Mouse (Mus musculus) embryonic facial prominence, embryonic 13.5 days (tissue): Measurements from ENCODE around the gene Ifi27l2a. TPM values are rescaled to one million over a fixed set of nuclear protein-coding genes. Genes with fewer than 3 reads are reported as not detected.
"Not testable (repeated sequence)": the region's sequence is repeated elsewhere in the genome, so short reads cannot be mapped to it uniquely, and the experiment has no call there.

Experiments used
- ATAC-seq: fragments of 200-750 bp; cut with Nextera tagmentation; 2 replicates; pipeline ENCODE4 v1.8.0; 2017; ENCODE audit warnings: low read depth; ENCODE audit not compliant: insufficient number of reproducible peaks, insufficient read depth, low FRiP score, low TSS enrichment
- H3K27ac ChIP-seq: fragments of 300-500 bp; sonication (generic); 2 replicates; pipeline ENCODE4 v1.5.1; 2015; ENCODE audit warnings: moderate library complexity, mild to moderate bottlenecking, inconsistent platforms
- H3K27me3 ChIP-seq: fragments of 300-500 bp; sonication (generic); 2 replicates; pipeline ENCODE4 v1.6.1; 2015; ENCODE audit warnings: mild to moderate bottlenecking, inconsistent platforms
- H3K36me3 ChIP-seq: fragments of 300-500 bp; sonication (generic); 2 replicates; pipeline ENCODE4 v1.6.1; 2015; ENCODE audit warnings: mild to moderate bottlenecking, inconsistent platforms
- H3K4me1 ChIP-seq: fragments of 300-500 bp; sonication (generic); 2 replicates; pipeline ENCODE4 v1.6.1; 2015; ENCODE audit warnings: inconsistent platforms
- H3K4me2 ChIP-seq: fragments of 300-500 bp; sonication (generic); 2 replicates; pipeline ENCODE4 v1.6.1; 2015; ENCODE audit warnings: moderate library complexity, mild to moderate bottlenecking, inconsistent platforms
- H3K4me3 ChIP-seq: fragments of 300-500 bp; sonication (generic); 2 replicates; pipeline ENCODE4 v1.5.1; 2015; ENCODE audit warnings: mild to moderate bottlenecking, inconsistent platforms
- H3K9ac ChIP-seq: fragments of 300-500 bp; sonication (generic); 2 replicates; pipeline ENCODE4 v1.6.1; 2015; ENCODE audit warnings: mild to moderate bottlenecking, inconsistent platforms
- H3K9me3 ChIP-seq: fragments of 300-500 bp; sonication (generic); 2 replicates; pipeline ENCODE4 v1.6.1; 2016; ENCODE audit warnings: inconsistent platforms
- WGBS: fragments of 180-500 bp; shearing (Covaris S2); methylation state at CpG from one replicate; pipeline ENCODE4 v1.1.7; 2015; ENCODE audit warnings: mixed read lengths; 5-methylcytosine and 5-hydroxymethylcytosine counted together
- polyA plus RNA-seq: library from polyadenylated mRNA; unstranded; fragments of >200 nt; fragmentation: Nextera tagmentation; extraction: Ambion mirVana; gene quantifications from 2 replicates; pipeline ENCODE4 v1.2.1, GENCODE M21; 2015

The Ifi27l2a gene
- 5.1 and 6.1 TPM in 2 replicates for polyA plus RNA-seq

DNA sequence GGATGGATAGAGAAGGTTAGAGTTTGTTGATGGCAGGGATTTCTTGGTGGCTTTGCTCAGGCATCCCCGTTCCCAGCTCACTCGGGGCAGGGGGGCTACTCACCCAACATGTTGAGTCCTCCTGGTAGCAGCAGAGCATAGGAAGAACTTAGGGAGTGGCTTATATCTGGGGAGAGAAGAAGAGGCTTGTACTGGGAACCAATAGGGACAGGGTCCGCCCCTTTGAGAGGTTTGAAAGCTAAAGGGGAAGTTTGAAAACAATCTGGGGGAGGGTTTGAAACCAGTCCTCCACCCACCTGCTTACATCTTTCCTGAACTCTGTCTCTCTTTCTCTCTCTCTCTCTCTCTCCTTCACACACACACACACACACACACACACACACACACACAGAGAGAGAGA lies at the start of gene Ifi27l2a:
Ifi27l2a (minus strand) TSS at position 157 of the 400 bp plus-strand sequence.
- no peak for ATAC-seq
- Histone ChIP-seq H3K27ac (no peak within 1 kb of the TSS), H3K9me3 (no peaks in the 10 kb centered on the region), H3K9ac (no peak within 1 kb of the TSS), H3K4me3 (no peak within 1 kb of the TSS), H3K4me2 (no peak within 1 kb of the TSS), H3K4me1 (no peaks in the 10 kb centered on the region), H3K36me3 (no peaks in the 10 kb centered on the region), H3K27me3 (no peaks in the 10 kb centered on the region)
- WGBS, result 44% methylated on average over 3 of the region's 3 CpGs

DNA sequence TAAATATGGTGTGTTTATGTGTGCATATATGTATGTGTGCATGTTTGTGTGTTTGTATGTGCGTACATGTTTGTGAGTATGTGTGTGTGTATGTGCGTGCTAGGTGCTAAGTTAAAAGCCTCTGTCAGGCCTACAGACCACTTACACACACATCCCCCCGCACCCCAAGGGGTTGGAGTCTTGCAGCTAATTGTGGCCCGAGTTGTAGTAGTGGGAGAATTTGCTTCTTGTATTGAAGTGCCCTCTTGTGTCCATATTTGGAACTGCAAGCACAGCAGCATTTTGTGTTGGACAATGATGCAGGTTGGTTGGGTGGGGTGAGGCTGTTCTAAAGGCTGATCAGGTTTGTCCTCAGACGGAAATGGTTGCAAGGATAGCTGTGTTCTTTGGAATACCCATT lies 49.3 kb upstream of the Ifi27l2a start:
- H3K4me1 ChIP-seq, result 0 out of 2 replicates have a peak, but pooled peaks cover 4% of the 10 kb centered on the region
- no peak overlapping the region for H3K27ac ChIP-seq
- WGBS, result 39% methylated on average over 5 of the region's 5 CpGs
- no peak overlapping the region for H3K4me2 ChIP-seq
- no peaks in the 10 kb centered on the region for H3K27me3 ChIP-seq
- H3K9me3 ChIP-seq, result no peaks in the 10 kb centered on the region
- H3K4me3 ChIP-seq, result no peak overlapping the region
- no peaks in the 10 kb centered on the region for H3K36me3 ChIP-seq
- ATAC-seq, result no peak
- H3K9ac ChIP-seq, result no peak overlapping the region

DNA sequence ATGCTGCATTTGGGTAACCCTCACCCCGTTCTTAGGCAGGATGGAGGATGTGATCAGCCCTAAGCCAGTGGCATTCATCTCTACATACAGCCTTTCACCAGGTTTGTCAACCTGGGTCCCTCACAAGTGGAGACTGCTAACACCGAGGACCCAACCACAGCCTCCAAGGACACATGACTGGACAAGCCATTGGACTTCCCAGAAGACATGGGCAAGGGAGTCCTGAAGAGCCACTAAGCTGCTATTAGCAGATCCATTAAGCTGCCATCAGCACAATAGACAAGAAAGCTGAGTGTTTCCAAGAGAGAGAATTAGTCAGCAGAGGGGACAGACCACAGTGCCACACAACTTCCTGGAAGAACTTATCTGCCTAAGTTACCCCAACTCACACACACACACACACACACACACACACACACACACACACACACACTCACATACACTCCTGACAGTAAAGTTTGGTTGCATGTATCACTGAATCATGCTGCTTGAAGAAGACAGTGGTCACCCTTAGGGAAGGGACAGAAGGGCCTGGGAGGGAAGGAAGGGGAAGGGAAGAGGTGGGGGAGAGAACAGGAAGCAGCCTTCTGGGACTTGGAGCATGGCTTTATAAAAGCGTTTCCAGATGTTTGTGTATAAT lies 47.7 kb upstream of the Ifi27l2a start:
- H3K9me3 ChIP-seq, result no peaks in the 10 kb centered on the region
- H3K27me3 ChIP-seq, result no peaks in the 10 kb centered on the region
- ATAC-seq, result no peak
- no peak overlapping the region for H3K4me3 ChIP-seq
- H3K36me3 ChIP-seq, result no peaks in the 10 kb centered on the region
- no peak overlapping the region for H3K27ac ChIP-seq
- 0 out of 2 replicates have a peak, but pooled peaks cover 4% of the 10 kb centered on the region for H3K4me1 ChIP-seq
- H3K4me2 ChIP-seq, result no peak overlapping the region
- WGBS, result 62% methylated on average over 3 of the region's 3 CpGs
- no peak overlapping the region for H3K9ac ChIP-seq

DNA sequence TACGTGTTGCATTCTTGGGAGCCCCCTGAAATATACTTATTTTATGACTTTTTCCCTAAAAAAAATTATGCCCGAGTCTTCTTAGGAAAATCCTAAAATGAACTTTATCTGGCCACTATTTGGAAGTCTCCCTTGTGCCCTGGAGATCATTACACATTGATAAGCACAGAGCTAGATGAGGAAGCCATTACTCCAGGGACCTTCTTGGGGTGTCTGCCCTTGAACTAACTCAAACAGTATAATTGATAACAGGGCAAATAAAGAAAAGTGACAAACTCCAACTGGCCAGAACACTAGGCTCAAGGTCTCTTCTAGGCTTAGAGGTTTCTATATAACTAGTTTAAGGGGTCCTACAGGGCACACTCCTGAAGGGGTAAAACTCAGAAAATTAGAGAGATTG lies 44.3 kb upstream of the Ifi27l2a start:
- Histone ChIP-seq H3K9ac (no peak overlapping the region), H3K27me3 (no peaks in the 10 kb centered on the region), H3K4me3 (no peak overlapping the region), H3K4me2 (no peak overlapping the region), H3K36me3 (no peaks in the 10 kb centered on the region), H3K4me1 (0 out of 2 replicates have a peak, but pooled peaks cover 4% of the 10 kb centered on the region), H3K27ac (no peak overlapping the region), H3K9me3 (no peaks in the 10 kb centered on the region)
- 72% methylated on average over 2 of the region's 2 CpGs for WGBS
- no peak for ATAC-seq

DNA sequence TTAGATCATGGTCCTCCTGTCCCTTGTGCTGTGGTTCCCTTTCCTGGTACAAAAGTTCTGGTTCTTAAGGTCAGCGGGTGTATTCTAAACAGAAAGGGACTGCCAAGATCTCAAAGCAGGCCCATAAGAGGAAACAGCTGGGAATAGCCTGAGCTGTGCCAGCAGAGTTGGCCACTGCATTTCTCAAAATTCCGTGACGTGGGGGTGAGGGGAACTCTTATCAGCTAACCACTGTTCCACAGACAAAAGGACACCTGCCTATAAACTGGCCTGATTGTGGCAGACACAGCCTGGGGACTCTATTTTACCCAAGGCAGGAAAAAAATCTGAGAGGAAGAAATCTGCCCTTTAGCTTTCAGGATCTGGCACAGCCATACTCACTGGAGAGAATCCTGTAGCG lies 43.8 kb upstream of the Ifi27l2a start:
- no peak overlapping the region for H3K4me2 ChIP-seq
- no peaks in the 10 kb centered on the region for H3K9me3 ChIP-seq
- ATAC-seq, result no peak
- H3K27me3 ChIP-seq, result no peaks in the 10 kb centered on the region
- no peak overlapping the region for H3K9ac ChIP-seq
- WGBS, result 67% methylated on average over 4 of the region's 4 CpGs
- 0 out of 2 replicates have a peak, but pooled peaks cover 4% of the 10 kb centered on the region for H3K4me1 ChIP-seq
- H3K27ac ChIP-seq, result no peak overlapping the region
- H3K4me3 ChIP-seq, result no peak overlapping the region
- H3K36me3 ChIP-seq, result no peaks in the 10 kb centered on the region

DNA sequence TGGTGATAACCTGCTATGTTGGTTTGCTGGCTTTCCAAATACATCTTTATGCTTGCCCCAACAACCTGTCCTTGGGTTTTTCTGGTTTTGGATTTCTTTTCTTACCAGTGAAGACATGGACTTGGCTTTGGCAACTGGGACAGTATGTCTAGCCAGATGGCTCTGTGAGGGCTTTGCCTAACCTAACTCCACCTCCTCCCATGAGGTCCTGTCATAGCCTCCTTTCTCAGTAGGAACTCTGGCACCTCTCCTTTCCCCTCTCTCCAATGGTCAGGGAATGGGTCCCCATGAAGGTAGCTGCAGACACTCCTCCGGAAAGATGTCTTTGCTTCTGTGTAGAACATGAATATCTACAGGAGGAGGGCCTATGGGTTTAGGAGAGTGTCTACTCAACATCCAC lies 43.2 kb upstream of the Ifi27l2a start:
- H3K36me3 ChIP-seq, result no peaks in the 10 kb centered on the region
- ATAC-seq, result no peak
- no peak overlapping the region for H3K27ac ChIP-seq
- no peak overlapping the region for H3K4me2 ChIP-seq
- H3K27me3 ChIP-seq, result no peaks in the 10 kb centered on the region
- WGBS, result 96% methylated on average over 1 of the region's 1 CpGs
- H3K9me3 ChIP-seq, result no peaks in the 10 kb centered on the region
- H3K4me1 ChIP-seq, result 0 out of 2 replicates have a peak, but pooled peaks cover 4% of the 10 kb centered on the region
- H3K9ac ChIP-seq, result no peak overlapping the region
- H3K4me3 ChIP-seq, result no peak overlapping the region

DNA sequence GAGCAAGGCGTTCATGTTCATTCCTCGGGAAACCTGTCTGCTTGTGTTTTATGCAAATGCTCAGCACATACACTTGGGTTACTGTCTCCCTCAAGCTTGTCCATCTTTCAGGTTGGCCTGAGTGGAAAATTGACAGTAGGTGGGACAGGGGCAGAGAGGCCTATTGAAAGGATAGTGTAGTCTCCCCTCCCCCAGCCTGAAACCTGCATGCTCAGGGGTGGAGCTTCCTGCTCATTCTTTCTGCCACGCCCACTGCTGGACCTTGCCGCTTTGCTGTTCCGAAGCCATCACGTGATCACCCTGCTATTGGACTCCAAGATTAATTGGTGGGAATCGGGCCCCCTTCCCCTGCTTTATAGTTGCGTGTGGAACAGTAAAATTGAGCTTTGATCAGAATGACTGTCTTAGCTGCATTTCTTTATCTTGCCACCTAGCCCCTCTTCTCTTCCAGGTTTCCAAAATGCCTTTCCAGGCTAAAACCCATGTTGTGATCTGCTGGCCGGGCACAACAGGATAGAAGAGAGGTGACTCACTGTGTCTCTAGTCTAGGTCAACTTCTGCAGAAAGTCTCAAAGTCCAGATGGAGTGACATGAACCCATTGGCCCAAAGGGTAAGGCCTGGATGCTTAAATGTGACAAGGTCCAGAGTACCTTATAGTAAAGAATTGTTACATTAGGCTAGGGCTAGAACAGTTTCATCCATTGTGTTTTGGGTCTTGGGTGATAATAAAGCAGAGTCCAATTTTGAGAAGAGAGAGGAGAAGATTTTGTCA lies 40.9 kb upstream of the Ifi27l2a start:
- not testable (repeated sequence) for H3K9ac ChIP-seq, H3K4me1 ChIP-seq, H3K4me2 ChIP-seq, H3K27ac ChIP-seq, H3K36me3 ChIP-seq, H3K4me3 ChIP-seq, H3K9me3 ChIP-seq, H3K27me3 ChIP-seq, ATAC-seq
- 63% methylated on average over 9 of the region's 9 CpGs for WGBS

DNA sequence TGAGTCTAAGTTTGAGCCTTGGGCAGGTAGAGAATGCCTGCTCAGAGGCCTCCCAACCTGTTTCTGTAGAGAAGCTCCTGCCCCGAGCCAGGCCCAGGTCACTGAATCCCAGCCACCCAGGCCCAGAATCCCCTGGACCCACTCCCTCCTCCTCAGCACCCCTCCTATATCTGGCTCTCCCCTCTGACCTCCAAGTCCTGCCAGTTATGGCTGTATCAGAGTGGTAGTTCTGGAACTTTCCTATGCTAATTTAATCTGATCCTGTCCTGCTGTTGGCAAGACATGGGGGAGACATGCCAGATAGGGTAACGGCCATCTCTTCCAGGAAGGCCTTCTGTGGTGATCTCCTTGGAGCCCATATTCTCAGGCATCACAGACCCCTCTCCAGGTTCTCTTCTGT lies 39.3 kb upstream of the Ifi27l2a start:
- Histone ChIP-seq H3K36me3 (no peaks in the 10 kb centered on the region), H3K4me2 (no peak overlapping the region), H3K27me3 (no peaks in the 10 kb centered on the region), H3K4me1 (no peaks in the 10 kb centered on the region), H3K4me3 (no peak overlapping the region), H3K9me3 (no peaks in the 10 kb centered on the region), H3K27ac (no peak overlapping the region), H3K9ac (no peak overlapping the region)
- ATAC-seq, result no peak
- WGBS, result 75% methylated on average over 2 of the region's 2 CpGs

DNA sequence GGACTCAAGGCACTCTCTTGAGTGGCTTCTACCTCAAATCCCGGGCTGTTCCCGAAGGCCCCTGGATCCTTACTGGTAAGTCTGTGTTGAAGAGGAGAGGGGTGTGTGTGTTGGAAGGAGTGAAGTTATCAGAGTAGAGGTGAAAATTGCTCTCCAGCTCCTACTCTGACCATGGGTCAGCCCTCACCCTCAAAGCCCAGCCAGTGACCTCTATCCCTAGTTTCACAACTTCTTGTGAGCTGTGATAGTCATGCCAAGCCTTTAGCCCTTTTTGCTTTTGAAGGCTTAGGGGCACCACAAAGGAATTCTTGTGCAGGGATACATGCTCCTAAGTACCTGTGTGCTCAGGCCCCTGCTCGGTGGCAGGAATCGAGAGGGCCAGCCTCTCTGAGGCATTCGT lies 38.2 kb upstream of the Ifi27l2a start:
- no peaks in the 10 kb centered on the region for H3K36me3 ChIP-seq
- H3K4me1 ChIP-seq, result no peaks in the 10 kb centered on the region
- H3K9ac ChIP-seq, result no peak overlapping the region
- H3K27ac ChIP-seq, result no peak overlapping the region
- H3K27me3 ChIP-seq, result no peaks in the 10 kb centered on the region
- H3K4me3 ChIP-seq, result no peak overlapping the region
- WGBS, result 77% methylated on average over 5 of the region's 5 CpGs
- no peaks in the 10 kb centered on the region for H3K9me3 ChIP-seq
- ATAC-seq, result no peak
- H3K4me2 ChIP-seq, result no peak overlapping the region

DNA sequence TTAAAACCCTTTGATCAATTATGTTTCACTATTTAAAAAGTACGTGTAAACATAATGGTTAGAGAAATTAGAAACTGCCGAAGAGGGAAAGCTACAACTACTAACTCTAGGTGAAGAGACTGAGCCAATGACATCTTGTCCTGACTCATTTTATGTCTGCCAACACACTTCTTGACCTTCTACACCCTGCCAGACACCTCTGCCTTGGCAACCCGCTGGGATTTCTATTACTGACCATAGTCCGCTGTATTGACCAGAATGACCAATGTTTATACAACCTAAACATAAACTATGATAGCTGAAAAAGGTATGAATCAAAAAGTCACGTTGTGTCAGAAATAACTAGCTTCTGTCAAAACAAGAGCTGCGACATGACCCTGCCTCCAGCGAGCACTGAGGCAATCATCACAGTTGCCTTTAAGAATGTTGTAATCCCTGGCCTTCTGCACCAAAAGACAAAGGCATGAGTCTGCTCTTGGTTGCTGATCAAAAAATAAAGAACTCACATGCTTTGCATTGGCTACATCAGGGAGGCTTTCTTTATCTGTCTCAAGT lies 34.1 kb upstream of the Ifi27l2a start:
- no peaks in the 10 kb centered on the region for H3K4me1 ChIP-seq
- H3K36me3 ChIP-seq, result no peaks in the 10 kb centered on the region
- no peaks in the 10 kb centered on the region for H3K9me3 ChIP-seq
- no peak for ATAC-seq
- 71% methylated on average over 7 of the region's 7 CpGs for WGBS
- H3K4me2 ChIP-seq, result no peak overlapping the region
- H3K27ac ChIP-seq, result no peak overlapping the region
- H3K9ac ChIP-seq, result no peak overlapping the region
- no peak overlapping the region for H3K4me3 ChIP-seq
- H3K27me3 ChIP-seq, result no peaks in the 10 kb centered on the region

DNA sequence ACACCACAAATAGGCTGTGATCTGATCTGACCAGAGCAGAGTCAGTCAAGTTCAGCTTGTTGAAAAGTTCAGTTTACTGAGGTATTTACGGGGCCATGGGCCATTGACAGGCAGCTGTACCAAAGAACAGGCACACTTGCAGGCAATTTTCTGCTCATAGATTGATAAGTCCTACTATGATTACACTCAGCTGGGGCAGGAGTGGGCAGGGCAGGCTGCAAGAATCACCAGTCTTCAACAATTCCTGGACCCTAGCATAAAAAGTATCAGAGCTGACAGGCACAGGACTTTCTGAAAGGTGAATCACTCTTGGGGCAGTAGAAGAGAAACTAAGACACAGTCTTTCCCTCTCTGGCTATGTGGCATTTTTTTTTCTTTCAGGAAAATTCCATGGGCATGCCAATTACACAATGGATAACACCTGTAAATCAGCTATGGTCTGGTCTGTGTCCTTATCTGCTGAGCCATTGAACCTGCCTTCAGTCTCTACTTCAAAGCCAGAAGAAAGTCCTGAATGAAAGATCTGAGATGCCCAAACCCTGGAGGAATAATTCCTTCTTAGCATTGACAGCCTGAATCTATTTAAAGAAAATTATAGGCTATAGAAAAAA lies 33.4 kb upstream of the Ifi27l2a start:
- WGBS, result 74% methylated on average over 1 of the region's 1 CpGs
- H3K27ac ChIP-seq, result no peak overlapping the region
- ATAC-seq, result no peak
- H3K4me1 ChIP-seq, result no peaks in the 10 kb centered on the region
- H3K27me3 ChIP-seq, result no peaks in the 10 kb centered on the region
- no peak overlapping the region for H3K9ac ChIP-seq
- no peaks in the 10 kb centered on the region for H3K9me3 ChIP-seq
- no peak overlapping the region for H3K4me3 ChIP-seq
- H3K4me2 ChIP-seq, result no peak overlapping the region
- H3K36me3 ChIP-seq, result no peaks in the 10 kb centered on the region
